Comparison of ENCODE assay signal across 8 mouse cellular contexts in the genomic region with DNA sequence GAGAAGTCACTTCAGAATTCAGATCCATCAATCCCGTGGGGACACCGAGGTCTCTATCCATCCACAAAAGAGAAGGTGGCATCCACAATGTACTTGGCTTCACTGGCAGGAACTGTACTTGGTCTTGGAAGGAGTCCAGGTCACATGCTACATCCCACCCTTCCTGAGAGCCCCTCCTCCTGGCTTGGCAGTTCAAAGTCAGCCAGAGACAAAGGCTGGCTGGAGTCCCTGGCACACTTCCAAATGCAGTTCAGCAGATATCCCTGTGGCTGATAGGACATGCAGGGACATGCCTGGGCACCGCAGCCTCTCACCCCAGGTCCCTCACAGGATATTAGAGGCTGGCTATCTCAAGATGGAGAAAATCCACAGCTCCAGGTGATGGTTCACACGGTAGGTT. TPM values are rescaled to one million over a fixed set of nuclear protein-coding genes. Genes with fewer than 3 reads are reported as not detected.
DNase-seq lines count a peak whose midpoint lies in the region; ATAC-seq lines count a peak whose summit lies in the region.

No protein-coding gene starts in this region.

- no peak overlapping the region for H3K4me2 ChIP-seq in limb, embryonic 13.5 days (replicated peaks)
- H3K4me2 ChIP-seq in midbrain, embryonic 16.5 days (ENCODE audit: low read length) = no peak overlapping the region

- no peak overlapping the region for H3K4me3 ChIP-seq in forebrain, embryonic 10.5 days
- no peak overlapping the region for H3K4me3 ChIP-seq in limb, embryonic 13.5 days
- H3K4me3 ChIP-seq in midbrain, embryonic 16.5 days (ENCODE audit: low read depth, low read length) = no peak overlapping the region

- peak overlapping the region; percentile 31 for H3K27ac ChIP-seq in forebrain, embryonic 10.5 days
- H3K27ac ChIP-seq in limb, embryonic 13.5 days = peak overlapping the region; percentile 28; the same call in 1 of the 2 replicates
- no peak overlapping the region for H3K27ac ChIP-seq in midbrain, embryonic 16.5 days (ENCODE audit: low read length)

- H3K9me3 ChIP-seq in forebrain, embryonic 10.5 days = no peaks in the 10 kb centered on the region
- H3K9me3 ChIP-seq in limb, embryonic 13.5 days = no peaks in the 10 kb centered on the region
- H3K9me3 ChIP-seq in midbrain, embryonic 16.5 days (replicated peaks; ENCODE audit: control insufficient read depth, low read length, poor library complexity, severe bottlenecking) = no peaks in the 10 kb centered on the region

- ATAC-seq in limb, embryonic 13.5 days (ENCODE audit: low FRiP score, low read depth) = 0 out of 2 replicates have a peak, but pooled peaks have one; percentile 7
- peak; percentile 46 for ATAC-seq in midbrain, embryonic 16.5 days

- H3K27me3 ChIP-seq in forebrain, embryonic 10.5 days (ENCODE audit: poor library complexity, severe bottlenecking) = no peaks in the 10 kb centered on the region
- H3K27me3 ChIP-seq in limb, embryonic 13.5 days = no peaks in the 10 kb centered on the region
- no peaks in the 10 kb centered on the region for H3K27me3 ChIP-seq in midbrain, embryonic 16.5 days (ENCODE audit: control insufficient read depth, insufficient read depth, low read depth, low read length)

- H3K9ac ChIP-seq in limb, embryonic 13.5 days = 0 out of 2 replicates have a peak overlapping the region, but pooled peaks have one; percentile 1
- H3K9ac ChIP-seq in midbrain, embryonic 16.5 days (ENCODE audit: low read depth, low read length) = no peak overlapping the region

- H3K4me1 ChIP-seq in forebrain, embryonic 10.5 days = peaks cover 59% of the 10 kb centered on the region
- peaks cover 48% of the 10 kb centered on the region for H3K4me1 ChIP-seq in limb, embryonic 13.5 days
- H3K4me1 ChIP-seq in midbrain, embryonic 16.5 days (ENCODE audit: control insufficient read depth, insufficient read depth, low read length) = peaks cover 4% of the 10 kb centered on the region; the same call in 1 of the 2 replicates

- WGBS in forebrain, embryonic 10.5 days = 89% methylated on average over 4 of the region's 4 CpGs
- WGBS in limb, embryonic 13.5 days = 71% methylated on average over 4 of the region's 4 CpGs
- 59% methylated on average over 4 of the region's 4 CpGs for WGBS in midbrain, embryonic 16.5 days

- peaks cover 50% of the 10 kb centered on the region for H3K36me3 ChIP-seq in forebrain, embryonic 10.5 days (replicated peaks)
- H3K36me3 ChIP-seq in limb, embryonic 13.5 days = peaks cover 52% of the 10 kb centered on the region
- H3K36me3 ChIP-seq in midbrain, embryonic 16.5 days (ENCODE audit: control insufficient read depth, insufficient read depth, low read length) = peaks cover 10% of the 10 kb centered on the region

- peak; percentile 56 to 63 for DNase-seq in frontal cortex, postnatal 10 days (ENCODE audit: low spot score in 2 of 2)
- no peak for DNase-seq in frontal cortex, postnatal 36 days (ENCODE audit: low spot score in 2 of 2)
- DNase-seq in adrenal gland, adult 2 months = peak; percentile 91
- no peak for DNase-seq in forebrain, embryonic 10.5 days (ENCODE audit: extremely low spot score, low spot score)
- peak; percentile 94 for DNase-seq in heart, postnatal 4 days
- DNase-seq in left cerebral cortex, adult 18-20 months (ENCODE audit: low spot score in 2 of 2) = no peak

RNA-seq across cellular contexts. Expression of a gene that starts 10.9 kb away (rescaled TPM):
- total RNA-seq in adrenal gland, adult 2 months (2021) = 100 to 1,000 TPM; 115 to 127 TPM
- 115 and 117 TPM in 2 replicates for polyA plus RNA-seq in adrenal gland, adult 2 months (2012; rRNA removed)
- 40.5 and 49.3 TPM in 2 replicates for polyA plus RNA-seq in forebrain, embryonic 10.5 days (2016; fragmentation: Nextera tagmentation; extraction: Ambion mirVana)
- 10 to 100 TPM; 32.2 to 38.4 TPM for total RNA-seq in heart, postnatal 4 days (2021)
- 68.2 and 71.1 TPM in 2 replicates for polyA plus RNA-seq in limb, embryonic 13.5 days (2015; fragmentation: Nextera tagmentation; extraction: Ambion mirVana)
- polyA plus RNA-seq in midbrain, embryonic 16.5 days (2015; fragmentation: Nextera tagmentation; extraction: Ambion mirVana) = 67.2 and 69.7 TPM in 2 replicates
- total RNA-seq in left cerebral cortex, adult 18-20 months (2021) = 10 to 100 TPM; 11.6 to 17.9 TPM

RNA-seq across cellular contexts. Expression of a gene that starts 17.1 kb away (rescaled TPM):
- total RNA-seq in adrenal gland, adult 2 months (2021) = 10 to 100 TPM in 1 of 2 experiments, 1 to 10 TPM in 1; 1.3 to 44.6 TPM
- 18.5 and 22.2 TPM in 2 replicates for polyA plus RNA-seq in adrenal gland, adult 2 months (2012; rRNA removed)
- not detected in 2 replicates for polyA plus RNA-seq in forebrain, embryonic 10.5 days (2016; fragmentation: Nextera tagmentation; extraction: Ambion mirVana)
- total RNA-seq in heart, postnatal 4 days (2021) = 1 to 10 TPM; 2.7 to 3.5 TPM
- polyA plus RNA-seq in limb, embryonic 13.5 days (2015; fragmentation: Nextera tagmentation; extraction: Ambion mirVana) = 0.18 TPM in 1 of 2 replicates, not detected in the other
- polyA plus RNA-seq in midbrain, embryonic 16.5 days (2015; fragmentation: Nextera tagmentation; extraction: Ambion mirVana) = 0.35 and 0.39 TPM in 2 replicates
- not detected for total RNA-seq in left cerebral cortex, adult 18-20 months (2021)

RNA-seq across cellular contexts. Expression of a gene that starts 23.7 kb away (rescaled TPM):
- total RNA-seq in adrenal gland, adult 2 months (2021) = 10 to 100 TPM; 65.2 to 88.5 TPM
- polyA plus RNA-seq in adrenal gland, adult 2 months (2012; rRNA removed) = 81.3 and 112 TPM in 2 replicates
- polyA plus RNA-seq in forebrain, embryonic 10.5 days (2016; fragmentation: Nextera tagmentation; extraction: Ambion mirVana) = 336 and 339 TPM in 2 replicates
- total RNA-seq in heart, postnatal 4 days (2021) = 100 to 1,000 TPM; 107 to 120 TPM
- polyA plus RNA-seq in limb, embryonic 13.5 days (2015; fragmentation: Nextera tagmentation; extraction: Ambion mirVana) = 240 and 246 TPM in 2 replicates
- polyA plus RNA-seq in midbrain, embryonic 16.5 days (2015; fragmentation: Nextera tagmentation; extraction: Ambion mirVana) = 137 and 143 TPM in 2 replicates
- 10 to 100 TPM; 65.0 to 70.9 TPM for total RNA-seq in left cerebral cortex, adult 18-20 months (2021)

RNA-seq across cellular contexts. Expression of a gene that starts 33.4 kb away (rescaled TPM):
- total RNA-seq in adrenal gland, adult 2 months (2021) = 1 to 10 TPM; 1.8 to 3.6 TPM
- 8.4 and 11.1 TPM in 2 replicates for polyA plus RNA-seq in adrenal gland, adult 2 months (2012; rRNA removed)
- polyA plus RNA-seq in forebrain, embryonic 10.5 days (2016; fragmentation: Nextera tagmentation; extraction: Ambion mirVana) = 0.49 and 0.87 TPM in 2 replicates
- 1 to 10 TPM; 1.1 to 1.5 TPM for total RNA-seq in heart, postnatal 4 days (2021)
- 1.9 and 2.3 TPM in 2 replicates for polyA plus RNA-seq in limb, embryonic 13.5 days (2015; fragmentation: Nextera tagmentation; extraction: Ambion mirVana)
- polyA plus RNA-seq in midbrain, embryonic 16.5 days (2015; fragmentation: Nextera tagmentation; extraction: Ambion mirVana) = 0.64 and 0.97 TPM in 2 replicates
- 1 to 10 TPM in 1 of 2 experiments, under 1 TPM in 1; 0.70 to 1.0 TPM for total RNA-seq in left cerebral cortex, adult 18-20 months (2021)

RNA-seq across cellular contexts. Expression of a gene that starts 40.7 kb away (rescaled TPM):
- 100 to 1,000 TPM in 1 of 2 experiments, 10 to 100 TPM in 1; 76.2 to 110 TPM for total RNA-seq in adrenal gland, adult 2 months (2021)
- 476 and 593 TPM in 2 replicates for polyA plus RNA-seq in adrenal gland, adult 2 months (2012; rRNA removed)
- 74.4 and 84.1 TPM in 2 replicates for polyA plus RNA-seq in forebrain, embryonic 10.5 days (2016; fragmentation: Nextera tagmentation; extraction: Ambion mirVana)
- 10 to 100 TPM; 73.8 to 78.5 TPM for total RNA-seq in heart, postnatal 4 days (2021)
- 115 and 131 TPM in 2 replicates for polyA plus RNA-seq in limb, embryonic 13.5 days (2015; fragmentation: Nextera tagmentation; extraction: Ambion mirVana)
- polyA plus RNA-seq in midbrain, embryonic 16.5 days (2015; fragmentation: Nextera tagmentation; extraction: Ambion mirVana) = 151 and 173 TPM in 2 replicates
- 100 to 1,000 TPM; 250 to 264 TPM for total RNA-seq in left cerebral cortex, adult 18-20 months (2021)

Comparison
In these comparisons a context has a peak if more than half of its experiments do, and no peak if none do; other contexts are left out.
1. DNase-seq: peak in frontal cortex, postnatal 10 days (2 of 2), adrenal gland, adult 2 months (single experiment) and heart, postnatal 4 days (single experiment); none in frontal cortex, postnatal 36 days (0 of 2), forebrain, embryonic 10.5 days (single experiment) and left cerebral cortex, adult 18-20 months (0 of 2).
2. RNA of a gene that starts 17.1 kb away (polyA plus RNA-seq): 18.5 to 22.2 TPM in adrenal gland, adult 2 months; 0.35 to 0.39 TPM in midbrain, embryonic 16.5 days, not detected in forebrain, embryonic 10.5 days and 0.18 TPM in limb, embryonic 13.5 days; every median in the first group is over 10 times any median in the second.